Mouse (Mus musculus): ENCODE results near the gene Ramp3.

Gene Ramp3

GRCm38 (mm10) chr11:6670826-6671225 is 12.5 kb downstream of the Ramp3 start:
- no peak for DNase-seq (ENCODE audit: low spot score in 2 of 2)

GRCm38 (mm10) chr11:6674701-6675100 is 16.4 kb downstream of the Ramp3 start:
- no peak for DNase-seq (ENCODE audit: low spot score in 2 of 2)

DNA sequence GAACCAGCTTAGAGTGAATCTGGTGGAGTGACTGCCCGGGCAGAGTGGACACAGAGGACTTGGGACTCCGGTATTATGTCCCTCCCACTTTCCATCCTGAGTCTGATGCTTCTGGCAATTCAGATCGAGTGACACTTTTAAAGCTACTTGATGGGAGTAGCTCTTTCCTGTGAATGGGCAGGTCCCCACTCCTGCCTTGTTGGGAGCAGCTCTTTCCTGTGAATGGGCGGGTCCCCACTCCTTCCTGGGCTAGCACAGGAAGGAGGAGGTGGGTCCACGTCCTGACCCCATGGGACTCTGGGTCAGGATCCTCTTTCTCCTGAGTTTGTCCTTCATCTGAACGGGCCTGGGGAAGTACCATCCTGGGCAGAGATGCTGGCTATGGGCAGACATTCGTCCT is 17.1 kb downstream of the Ramp3 start:
- DNase-seq (ENCODE audit: low spot score in 2 of 2): no peak

DNA sequence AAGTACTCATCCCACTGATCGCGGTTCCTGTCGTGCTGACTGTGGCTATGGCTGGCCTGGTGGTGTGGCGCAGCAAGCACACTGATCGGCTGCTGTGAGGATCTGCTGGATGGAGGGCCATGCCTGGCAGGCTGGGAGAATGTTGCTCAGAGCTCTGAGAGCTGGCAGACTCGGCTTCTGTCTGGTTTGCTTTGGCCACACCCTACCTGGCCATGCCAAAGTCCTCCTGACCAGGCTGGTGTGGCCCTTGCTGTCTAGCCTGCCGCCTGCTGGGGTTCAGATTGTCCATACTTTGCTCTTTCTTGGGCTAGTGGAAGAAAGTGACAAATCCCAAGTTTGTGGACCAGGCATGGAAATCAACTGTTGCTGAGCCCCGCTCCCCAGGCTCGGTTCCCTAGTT is 18.3 kb downstream of the Ramp3 start:
- DNase-seq (ENCODE audit: low spot score in 2 of 2): no peak

- no peak for DNase-seq (ENCODE audit: low spot score in 2 of 2)
Observed at GRCm38 (mm10) chr11:6677530-6677929, 19.2 kb downstream of the Ramp3 start.

- DNase-seq (ENCODE audit: low spot score in 2 of 2): no peak
Observed at GRCm38 (mm10) chr11:6679694-6680396, 21.5 kb downstream of the Ramp3 start.

DNA sequence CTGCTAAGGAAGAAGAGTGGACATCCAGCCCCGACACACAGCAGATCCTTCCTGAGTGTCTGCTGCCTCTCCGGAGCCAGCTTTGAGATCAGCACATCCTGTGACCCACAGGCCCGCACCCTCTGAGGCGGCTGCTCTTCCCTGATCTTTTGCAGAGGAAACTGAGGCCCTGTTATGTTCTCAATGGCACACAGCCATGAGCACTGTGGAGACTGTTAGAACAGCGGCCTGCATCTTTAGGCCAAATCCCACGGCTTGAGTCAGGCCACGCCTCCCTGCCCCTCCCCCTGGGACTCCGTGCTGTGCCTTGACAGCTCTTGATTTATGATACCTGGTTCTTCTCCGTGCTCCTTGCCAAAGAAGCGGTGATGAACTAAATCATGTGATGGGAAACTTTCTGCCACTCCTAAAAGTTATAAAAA is 22.1 kb downstream of the Ramp3 start:
- DNase-seq (ENCODE audit: low spot score in 2 of 2): peak; percentile 54 to 69

GRCm38 (mm10) chr11:6684741-6685140 is 26.4 kb downstream of the Ramp3 start:
- no peak for DNase-seq (ENCODE audit: low spot score in 2 of 2)

DNA sequence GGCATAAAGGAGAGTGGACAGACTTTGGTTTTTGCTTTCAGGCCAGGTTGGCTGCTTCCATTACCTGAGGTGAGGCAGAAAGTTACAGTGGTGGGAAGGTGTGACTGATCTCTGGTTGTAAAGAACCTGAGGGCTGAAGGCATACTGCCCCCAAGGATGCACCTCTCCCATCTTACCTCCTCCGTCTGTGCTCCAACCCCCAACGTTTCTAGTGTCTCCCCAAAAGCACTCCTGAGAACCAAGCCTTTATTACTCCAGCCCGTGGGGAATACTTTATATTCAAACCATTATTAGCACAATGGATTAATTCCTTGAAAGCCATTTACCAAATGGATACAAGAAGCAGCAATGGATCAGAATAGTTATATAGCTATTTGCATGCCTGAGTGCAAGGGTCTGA is 30.6 kb downstream of the Ramp3 start:
- no peak for DNase-seq (ENCODE audit: low spot score in 2 of 2)

DNA sequence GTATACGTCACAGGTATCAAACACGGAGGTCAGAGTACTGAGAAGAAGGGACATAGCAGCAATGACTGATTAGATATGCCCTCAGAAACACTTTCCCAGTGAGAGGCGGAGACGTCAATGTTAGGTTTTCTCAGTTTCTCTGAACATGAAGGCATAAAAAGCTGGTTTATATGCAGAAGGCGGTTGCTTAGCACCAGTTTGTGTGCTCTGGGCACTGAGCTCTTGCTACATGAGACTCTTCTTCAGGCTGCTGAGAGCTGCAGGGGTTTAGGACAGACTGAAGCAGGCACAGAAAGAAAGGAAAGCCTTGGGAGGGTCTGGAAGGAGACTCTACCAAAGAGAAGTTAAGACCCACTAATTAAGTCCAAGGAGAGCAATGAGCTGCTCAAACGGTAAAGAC is 34.0 kb downstream of the Ramp3 start:
- DNase-seq (ENCODE audit: low spot score in 2 of 2): no peak

DNA sequence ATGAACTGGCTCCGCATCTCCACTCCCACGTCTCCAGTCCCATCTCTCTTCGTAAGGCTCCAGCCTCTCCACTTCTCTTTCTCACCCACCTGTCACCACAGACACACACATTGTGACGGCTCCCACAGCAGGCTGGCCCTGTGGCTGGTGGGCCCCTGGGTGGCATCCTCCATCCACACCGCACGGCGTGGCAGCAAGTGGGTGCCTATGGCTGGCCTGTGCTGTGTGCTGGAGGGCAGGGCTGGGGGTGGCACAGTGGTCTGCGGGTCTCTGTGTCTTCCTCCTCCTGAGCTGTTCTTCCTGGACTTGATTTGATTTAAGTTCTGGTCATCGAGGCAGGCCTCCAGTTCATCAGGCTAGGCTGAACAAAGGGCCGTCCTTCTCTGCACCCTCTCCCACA is 35.8 kb downstream of the Ramp3 start:
- DNase-seq (ENCODE audit: low spot score in 2 of 2): no peak

GRCm38 (mm10) chr11:6695176-6695575 is 36.9 kb downstream of the Ramp3 start:
- DNase-seq (ENCODE audit: low spot score in 2 of 2): no peak

DNA sequence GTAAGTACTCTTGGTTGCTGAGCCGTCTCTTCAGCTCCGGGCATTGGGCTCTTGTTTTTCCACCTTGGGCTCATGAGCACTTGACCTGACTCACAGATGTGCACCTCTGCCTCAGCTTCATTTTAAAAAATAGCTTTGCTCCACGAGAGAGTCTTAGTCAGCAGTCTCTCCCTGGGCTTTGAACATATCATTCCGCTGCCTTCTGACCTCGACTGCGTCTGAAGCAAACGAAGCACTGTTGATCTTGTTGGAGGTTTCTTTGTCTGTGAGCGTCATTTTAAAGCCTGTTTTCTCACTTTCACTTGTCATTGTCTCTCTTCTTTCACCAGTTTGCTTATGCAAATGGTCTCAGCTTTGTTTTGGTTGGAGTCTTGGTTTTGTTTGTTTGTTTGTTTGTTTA is 38.2 kb downstream of the Ramp3 start:
- no peak for DNase-seq (ENCODE audit: low spot score in 2 of 2)

DNA sequence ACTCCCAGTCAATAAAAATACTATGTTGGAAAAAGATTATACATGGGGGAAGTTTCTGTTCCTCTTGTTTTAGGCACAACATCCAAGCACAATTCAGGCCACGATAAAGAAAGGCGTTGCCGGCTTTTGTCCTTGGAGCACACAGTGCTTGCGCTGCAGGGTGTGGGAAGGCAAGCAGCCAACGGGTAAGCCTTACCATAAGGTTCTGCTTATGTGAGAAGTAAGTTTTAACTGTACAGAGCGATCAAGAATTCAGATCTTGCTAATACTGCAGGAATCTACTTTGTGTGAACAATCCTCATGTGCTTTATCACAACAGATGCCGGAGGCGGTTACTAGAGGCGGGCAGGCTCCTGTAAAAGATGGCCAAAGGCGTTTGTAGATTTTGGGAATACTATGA is 39.4 kb downstream of the Ramp3 start:
- DNase-seq (ENCODE audit: low spot score in 2 of 2): no peak

DNA sequence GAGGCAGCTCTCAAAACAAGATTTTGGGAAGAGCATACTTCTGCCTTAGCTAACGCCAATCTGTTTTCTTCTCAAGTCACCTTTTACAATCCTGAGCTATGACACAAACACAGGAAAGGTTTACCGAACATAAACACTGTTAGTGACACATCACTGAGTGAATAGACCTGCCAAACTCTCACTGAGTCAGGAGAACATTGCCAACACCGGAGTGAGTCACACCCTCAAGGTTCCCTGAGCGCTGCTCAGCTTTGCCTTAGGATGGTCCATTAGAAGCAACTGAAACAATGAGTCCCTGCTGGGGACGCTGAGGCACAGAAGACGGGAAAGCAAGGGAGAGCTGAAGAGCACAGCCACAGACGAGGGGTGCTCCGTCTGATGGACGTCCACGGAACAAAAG is 40.0 kb downstream of the Ramp3 start:
- no peak for DNase-seq (ENCODE audit: low spot score in 2 of 2)

DNA sequence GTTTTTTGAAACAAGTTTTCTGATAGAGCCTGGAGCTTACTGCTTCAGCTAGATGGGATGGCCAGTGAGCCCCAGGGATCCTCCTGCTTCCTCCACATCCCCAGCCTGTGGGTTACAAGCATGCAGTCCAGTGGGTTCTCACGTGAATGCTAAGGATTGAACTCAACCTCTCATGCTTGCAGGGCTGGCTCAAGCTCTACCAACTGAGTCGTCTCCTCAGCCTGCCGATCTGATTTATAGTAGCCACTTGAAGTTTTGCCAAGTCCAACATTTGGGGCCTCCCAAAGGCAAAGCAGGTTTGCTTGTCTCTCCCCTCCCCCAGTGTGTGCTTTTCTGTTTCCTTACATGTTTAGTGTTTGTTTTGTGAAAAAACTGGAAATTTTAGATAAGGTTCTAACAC is 43.9 kb downstream of the Ramp3 start:
- no peak for DNase-seq (ENCODE audit: low spot score in 2 of 2)

GRCm38 (mm10) chr11:6704851-6705250 is 46.5 kb downstream of the Ramp3 start:
- no peak for DNase-seq (ENCODE audit: low spot score in 2 of 2)

DNA sequence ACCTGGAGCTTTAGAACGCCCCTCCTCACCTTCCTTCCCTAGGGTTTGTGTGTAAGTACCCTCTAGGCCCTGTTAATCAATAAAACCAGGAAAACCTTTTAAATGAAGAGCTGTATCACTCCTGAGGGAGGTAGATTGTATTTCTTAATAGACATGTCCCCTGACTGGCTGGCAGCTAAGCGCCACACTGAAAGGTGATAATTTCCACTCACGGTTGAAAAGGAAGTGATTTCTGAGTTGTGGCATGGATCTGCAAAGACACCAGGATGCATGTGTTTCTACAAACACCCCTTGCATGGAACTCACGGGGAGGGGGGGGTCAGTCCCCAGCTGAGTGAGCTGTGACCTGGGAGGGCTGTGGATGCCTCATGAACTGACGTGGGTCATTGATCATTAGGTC is 47.2 kb downstream of the Ramp3 start:
- DNase-seq (ENCODE audit: low spot score in 2 of 2): no peak

GRCm38 (mm10) chr11:6706796-6707195 is 48.5 kb downstream of the Ramp3 start:
- DNase-seq (ENCODE audit: low spot score in 2 of 2): no peak

DNA sequence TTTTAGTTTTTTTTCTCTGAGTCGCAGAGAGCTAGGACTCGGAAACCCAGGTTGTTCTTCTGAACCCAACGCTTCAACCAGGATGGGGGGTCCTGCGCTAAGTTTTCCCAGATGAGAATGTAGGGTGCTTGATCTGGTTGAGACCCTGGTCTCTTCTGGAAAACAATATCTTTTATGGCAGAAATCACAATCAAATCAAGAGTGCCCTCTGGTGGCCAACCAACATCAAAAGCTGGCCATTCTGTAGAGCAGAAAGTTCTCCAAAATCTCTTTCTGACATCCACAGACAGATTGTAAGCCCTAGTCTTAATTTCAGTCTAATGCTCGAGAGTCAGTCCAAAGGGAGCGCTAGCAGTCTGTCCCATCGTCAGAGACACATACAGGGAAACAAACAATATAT is 50.1 kb downstream of the Ramp3 start:
- no peak for DNase-seq (ENCODE audit: low spot score in 2 of 2)

DNA sequence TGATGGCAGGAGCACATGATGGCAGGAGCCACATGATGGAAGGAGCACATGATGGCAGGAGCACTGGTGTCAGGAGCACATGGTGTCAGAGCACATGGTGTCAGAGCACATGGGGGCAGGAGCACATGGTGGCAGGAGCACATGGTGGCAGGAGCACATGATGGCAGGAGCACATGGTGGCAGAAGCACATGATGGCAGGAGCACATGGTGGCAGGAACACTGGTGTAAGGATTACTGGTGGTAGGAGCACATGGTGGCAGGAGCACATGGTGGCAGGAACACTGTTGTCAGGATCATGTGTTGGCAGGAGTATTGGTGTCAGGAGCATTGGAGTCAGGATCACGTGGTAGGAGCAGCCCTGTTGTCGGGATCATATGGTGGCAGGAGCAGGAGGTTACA is 52.1 kb downstream of the Ramp3 start:
- DNase-seq (ENCODE audit: low spot score in 2 of 2): no peak

- DNase-seq (ENCODE audit: low spot score in 2 of 2): no peak
Observed at GRCm38 (mm10) chr11:6720746-6721145, 62.4 kb downstream of the Ramp3 start.

DNA sequence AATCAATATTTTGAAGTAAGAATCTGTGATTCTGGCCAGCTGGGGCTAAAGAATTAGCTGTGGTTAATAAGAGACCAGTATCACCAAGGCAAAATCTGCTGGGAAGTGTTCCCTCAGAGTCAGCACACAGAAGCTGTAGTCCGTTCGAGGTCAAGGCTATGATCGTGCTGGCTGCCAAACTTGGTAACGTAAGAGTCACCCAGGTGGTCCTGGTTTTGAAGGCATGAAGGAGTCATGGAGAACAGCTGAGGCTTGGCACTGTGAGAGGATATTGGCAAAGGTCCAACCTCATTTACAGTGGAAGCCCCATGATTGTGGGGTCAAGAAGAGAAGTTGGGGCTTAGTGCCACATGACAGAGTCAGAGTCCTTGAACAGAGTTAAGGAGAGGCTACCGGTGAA is 68.6 kb downstream of the Ramp3 start:
- no peak for DNase-seq (ENCODE audit: low spot score in 2 of 2)

Measured in urinary bladder, postnatal 4 days (tissue).